Mouse (Mus musculus): ENCODE measurements around the gene Gpr27. TPM values are rescaled to one million over a fixed set of nuclear protein-coding genes. Genes with fewer than 3 reads are reported as not detected.

The Gpr27 gene
- total RNA-seq, 2 experiments from 2014 or later, result 60.3 to 61.9 TPM

DNA sequence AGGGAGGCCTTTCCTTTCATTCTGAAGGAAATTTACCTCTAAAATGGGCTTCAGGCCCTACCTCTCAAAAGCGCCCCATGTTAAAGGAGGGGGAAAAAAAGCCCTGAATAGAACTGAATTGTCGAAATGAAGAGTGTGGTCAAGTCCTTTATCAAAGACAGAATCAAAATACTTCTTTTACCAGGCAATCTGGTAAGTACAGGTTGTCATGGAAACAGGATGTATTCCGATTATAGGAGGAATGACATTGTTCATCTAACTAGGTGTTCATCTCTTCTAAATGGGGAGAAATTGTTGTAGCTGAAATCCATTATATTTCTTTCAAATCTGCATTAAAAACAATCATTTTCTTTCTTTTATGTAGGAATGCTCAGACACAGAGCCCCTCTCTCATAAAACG, 18.0 kb upstream of the Gpr27 start:
- DNase-seq (ENCODE audit: low spot score in 2 of 2), result no peak

DNA sequence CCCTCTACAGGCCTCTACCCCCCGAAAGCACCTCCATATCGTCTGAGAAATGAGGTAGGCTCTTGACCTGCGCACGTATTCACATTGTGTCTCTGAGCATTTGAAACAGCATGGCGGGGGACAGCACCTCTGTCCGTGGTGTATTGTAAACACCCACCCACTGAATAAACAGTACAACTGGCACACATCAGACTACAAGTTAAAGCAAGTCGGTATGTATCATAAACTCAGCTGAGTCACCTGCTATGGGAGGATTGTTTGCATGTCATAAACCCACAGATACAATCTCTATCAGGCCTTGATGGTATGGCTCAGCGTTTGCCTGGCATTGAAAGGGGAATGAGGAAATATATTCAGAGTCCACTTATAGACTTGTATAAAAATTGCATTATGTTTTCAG, 15.2 kb upstream of the Gpr27 start:
- no peak for DNase-seq (ENCODE audit: low spot score in 2 of 2)

DNA sequence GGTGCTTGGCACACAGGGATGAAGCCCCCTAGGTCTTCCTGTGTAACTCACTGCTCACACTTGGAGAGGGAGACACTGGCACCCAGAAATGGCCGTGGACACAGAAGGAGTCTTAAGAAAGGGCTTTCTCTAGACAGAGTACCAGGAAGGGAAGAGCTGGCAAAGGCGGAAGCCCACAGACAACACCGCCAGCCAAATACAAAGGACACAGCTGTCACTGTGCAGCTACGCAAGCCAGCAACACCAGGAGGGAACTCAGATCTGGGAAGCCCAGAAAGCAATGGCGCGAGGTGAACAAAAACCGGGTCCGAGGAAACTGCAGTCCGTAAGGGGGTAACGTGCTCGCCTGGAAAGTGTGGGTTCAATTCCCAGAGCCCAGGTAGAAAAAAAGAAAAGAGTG, 14.4 kb upstream of the Gpr27 start:
- peak in 1 of 2 experiments; percentile 46 for DNase-seq (ENCODE audit: low spot score in 2 of 2)

DNA sequence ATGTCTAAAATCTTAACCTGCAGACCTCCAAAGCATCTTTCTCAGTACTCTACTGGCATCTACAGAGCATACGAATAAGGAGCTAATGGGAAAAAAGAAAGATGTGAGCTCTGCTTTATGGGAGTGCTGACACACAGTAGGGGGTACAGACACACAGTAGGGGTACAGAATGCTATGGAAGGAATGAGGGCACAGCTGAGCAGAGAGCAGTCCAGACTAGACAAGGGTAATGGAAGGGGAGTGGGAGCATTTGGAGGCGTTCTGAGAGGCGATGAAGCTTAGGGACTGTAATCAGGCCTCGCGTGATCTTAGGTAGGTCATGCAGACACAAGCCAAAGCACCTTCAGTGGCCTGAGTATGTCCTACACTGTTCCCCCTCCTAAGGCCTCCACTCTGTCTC, 8.5 kb upstream of the Gpr27 start:
- no peak for DNase-seq (ENCODE audit: low spot score in 2 of 2)

DNA sequence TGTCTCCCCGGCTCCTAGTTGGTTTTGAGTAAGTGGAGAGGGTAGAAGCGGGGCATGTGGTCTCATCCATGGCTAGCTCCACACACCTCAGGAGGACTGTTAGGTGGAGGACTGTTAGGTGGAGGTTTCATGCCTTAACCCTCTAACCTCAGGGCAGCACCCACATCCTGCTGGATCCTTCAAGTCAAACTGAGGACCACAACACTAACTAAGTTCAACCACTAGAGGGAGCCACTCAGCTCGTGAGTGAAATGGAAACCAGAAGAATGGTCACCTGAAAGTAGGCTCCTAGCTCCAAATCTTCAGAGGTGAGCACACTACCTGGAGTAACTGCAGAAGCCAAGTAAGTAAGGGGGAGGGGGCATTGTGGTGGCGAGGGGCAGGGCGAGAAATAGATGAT, 7.6 kb upstream of the Gpr27 start:
- DNase-seq (ENCODE audit: low spot score in 2 of 2), result no peak

DNA sequence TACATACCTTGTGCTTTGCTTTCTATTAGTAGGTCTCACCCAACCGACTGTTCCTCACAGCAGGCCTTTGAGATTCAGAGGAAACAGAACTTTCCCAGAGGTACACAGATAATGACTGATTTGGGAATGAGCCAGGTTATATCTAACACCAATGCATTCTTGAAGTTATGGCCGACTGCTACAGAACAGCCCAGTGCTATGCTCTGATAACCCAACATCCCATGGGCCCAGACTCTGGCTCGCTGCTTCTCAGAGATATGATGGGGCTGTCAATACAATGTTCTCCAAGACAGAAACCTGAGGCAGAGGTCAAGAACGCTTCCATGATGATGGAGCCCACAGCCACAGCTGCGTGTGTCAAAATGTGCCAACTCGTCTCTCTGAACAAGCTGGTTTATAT, 4.0 kb upstream of the Gpr27 start:
- DNase-seq (ENCODE audit: low spot score in 2 of 2), result no peak

DNA sequence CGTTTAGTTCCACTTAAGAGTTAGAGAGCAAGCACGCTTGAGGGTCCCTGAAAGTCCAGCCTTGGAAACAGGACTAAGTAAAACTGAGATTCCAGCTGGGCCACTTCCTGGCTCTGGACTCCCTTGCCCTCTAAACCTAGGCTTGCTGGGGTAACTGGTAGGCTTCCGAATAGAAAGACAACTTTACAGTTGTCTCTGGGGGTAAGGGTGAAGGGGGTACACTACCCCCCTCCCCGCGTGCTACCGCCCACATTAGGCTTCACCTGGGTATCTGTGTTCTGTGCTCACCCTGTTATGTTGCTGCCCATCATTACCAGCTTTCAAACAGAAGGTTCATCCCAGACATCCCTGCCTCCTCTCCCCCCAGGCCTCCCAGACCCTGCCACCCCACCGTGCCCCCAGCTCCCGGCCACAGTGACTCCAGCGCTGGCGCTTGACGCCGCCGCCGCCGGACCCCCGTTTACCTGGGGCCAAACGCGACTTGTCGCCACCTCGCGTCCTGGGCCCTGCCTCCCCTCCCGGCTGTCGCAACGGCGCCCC, 743 bp upstream of the Gpr27 start:
- DNase-seq (ENCODE audit: low spot score in 2 of 2), result no peak

DNA sequence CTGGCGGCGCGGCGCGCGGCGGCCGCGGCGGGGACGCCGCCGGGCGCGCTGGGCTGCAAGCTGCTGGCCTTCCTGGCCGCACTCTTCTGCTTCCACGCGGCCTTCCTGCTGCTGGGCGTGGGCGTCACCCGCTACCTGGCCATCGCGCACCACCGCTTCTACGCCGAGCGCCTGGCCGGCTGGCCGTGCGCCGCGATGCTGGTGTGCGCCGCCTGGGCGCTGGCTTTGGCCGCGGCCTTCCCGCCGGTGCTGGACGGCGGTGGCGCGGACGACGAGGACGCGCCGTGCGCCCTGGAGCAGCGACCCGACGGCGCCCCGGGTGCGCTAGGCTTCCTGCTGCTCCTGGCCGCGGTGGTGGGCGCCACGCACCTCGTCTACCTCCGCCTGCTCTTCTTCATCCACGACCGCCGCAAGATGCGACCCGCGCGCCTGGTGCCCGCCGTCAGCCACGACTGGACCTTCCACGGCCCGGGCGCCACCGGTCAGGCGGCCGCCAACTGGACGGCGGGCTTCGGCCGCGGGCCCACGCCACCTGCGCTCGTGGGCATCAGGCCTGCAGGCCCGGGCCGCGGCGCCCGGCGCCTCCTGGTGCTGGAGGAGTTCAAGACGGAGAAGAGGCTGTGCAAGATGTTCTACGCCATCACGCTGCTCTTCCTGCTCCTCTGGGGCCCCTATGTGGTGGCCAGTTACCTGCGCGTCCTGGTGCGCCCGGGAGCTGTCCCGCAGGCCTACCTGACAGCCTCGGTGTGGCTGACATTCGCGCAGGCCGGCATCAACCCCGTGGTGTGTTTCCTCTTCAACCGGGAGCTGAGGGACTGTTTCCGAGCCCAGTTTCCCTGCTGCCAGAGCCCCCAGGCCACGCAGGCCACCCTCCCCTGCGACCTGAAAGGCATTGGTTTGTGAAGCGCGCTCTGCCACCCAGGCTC, 700 bp downstream of the Gpr27 start:
- DNase-seq (ENCODE audit: low spot score in 2 of 2), result peak; percentile 30 to 61

DNA sequence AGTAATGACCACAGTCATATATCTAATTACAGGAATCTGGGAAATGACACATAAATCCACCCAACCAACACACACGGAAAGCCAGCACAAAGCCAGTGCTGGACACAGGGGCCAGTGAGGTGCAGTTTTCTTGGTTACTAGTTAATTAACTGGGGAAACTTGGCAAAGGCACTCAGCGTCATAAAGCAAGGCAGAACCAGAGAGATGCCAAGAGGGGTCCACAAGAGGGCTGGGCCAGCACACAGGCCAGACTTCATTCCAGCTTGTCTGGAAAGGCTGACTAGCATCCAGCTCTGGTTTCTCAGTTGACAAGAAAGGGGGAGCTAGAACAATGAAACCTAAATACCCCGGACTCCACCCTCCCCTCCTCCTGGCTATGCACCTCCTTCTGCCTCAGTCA, 8.0 kb downstream of the Gpr27 start:
- no peak for DNase-seq (ENCODE audit: low spot score in 2 of 2)

DNA sequence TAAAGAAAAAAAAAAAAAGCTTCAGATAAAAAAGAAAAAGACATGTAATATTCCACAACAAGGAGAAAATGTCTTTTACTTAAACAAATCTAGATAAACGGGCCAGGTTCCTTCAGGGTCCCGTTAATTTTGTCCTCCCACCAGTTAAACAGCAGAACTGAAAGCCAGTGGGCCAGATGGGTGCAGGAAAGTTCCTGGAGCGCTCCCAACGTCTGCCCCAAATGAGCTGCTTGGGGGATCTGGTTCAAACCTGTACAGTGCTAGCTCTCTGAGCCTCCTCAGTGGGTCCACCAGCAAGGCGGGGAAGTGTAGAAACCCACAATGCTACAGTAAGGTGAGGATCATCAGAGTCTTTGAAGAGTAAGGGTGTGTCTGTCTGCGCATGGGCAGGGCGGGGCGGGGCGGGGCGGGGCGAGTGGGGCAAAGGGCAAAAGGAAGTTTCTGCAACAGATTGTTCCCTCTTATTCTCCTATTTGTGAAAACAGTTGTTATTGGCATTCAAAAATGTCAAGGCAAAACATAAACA, 19.2 kb downstream of the Gpr27 start:
- DNase-seq (ENCODE audit: low spot score in 2 of 2), result no peak

DNA sequence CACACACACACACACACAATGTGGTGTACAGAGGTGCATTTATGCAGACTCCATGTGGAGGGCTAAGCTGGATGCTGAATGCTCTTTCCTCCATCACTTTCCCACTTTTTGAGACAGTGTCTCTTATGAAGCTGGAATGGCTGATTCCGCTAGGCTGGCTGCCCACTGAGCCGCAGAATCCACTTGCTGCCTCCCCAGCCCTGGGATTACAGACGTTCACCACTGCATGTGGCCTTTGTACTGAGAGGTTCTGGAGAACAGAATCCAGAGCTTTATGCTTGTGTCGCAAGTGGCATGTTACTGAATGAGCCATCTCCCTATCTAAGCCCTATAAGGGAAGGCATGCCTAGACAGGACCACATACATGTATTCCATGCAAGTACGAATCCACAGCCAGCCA, 20.8 kb downstream of the Gpr27 start:
- no peak for DNase-seq (ENCODE audit: low spot score in 2 of 2)

DNA sequence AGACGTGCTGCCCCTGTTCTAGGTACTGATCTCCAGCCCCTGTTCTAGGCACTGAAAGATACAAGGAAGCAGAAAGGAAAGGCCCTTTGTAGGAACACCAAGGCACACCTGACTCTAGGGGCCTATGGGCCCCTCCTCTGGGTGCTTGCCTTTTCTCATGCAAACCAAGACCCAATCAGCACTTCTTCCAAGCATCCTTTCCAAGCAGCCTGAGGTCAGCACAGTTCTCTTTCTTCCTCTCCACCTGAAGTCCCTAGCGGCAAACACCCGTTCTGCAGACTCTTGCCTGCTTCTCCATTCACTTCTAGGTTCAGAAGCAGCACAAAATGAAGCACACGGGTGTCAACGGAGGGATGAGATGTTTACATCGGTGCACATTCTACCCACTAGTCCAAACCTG, 22.7 kb downstream of the Gpr27 start:
- DNase-seq (ENCODE audit: low spot score in 2 of 2), result no peak

DNA sequence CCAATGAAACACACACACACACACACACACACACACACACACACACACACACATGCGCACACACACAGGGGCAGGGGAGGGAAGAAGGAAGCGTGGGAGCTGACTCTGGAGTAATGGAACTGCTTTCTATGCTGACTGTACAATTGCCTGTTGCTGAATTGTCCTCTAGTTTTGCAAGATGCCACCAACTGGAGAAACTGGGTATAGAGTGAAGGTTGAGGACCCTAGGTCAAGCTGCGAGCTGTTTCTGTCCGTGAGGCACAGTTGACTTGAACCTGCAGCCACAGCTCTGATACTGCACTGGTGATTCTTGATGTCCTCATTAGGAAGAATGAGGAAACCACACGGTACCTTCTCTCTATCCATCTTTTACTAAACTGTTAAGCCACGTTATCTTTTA, 23.4 kb downstream of the Gpr27 start:
- DNase-seq (ENCODE audit: low spot score in 2 of 2), result no peak

DNA sequence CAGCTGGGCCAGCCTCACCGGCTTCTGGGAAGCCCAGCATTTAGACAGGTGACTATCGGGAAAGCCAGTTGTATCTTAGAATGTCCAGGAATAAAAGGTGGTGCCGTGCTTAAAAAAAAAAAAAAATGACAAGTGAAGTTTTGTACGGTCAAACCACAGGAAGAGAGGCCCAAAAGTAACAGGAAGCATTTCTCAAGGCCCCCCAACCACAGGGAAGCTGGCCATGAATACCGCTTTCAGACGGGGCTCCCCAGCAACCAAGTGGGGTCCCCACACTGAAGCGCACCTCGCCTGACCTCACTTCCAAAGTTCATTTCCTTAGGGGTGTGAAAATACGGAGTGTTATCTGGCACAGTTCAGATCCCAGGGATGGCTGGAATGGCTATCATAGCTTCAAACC, 28.6 kb downstream of the Gpr27 start:
- no peak for DNase-seq (ENCODE audit: low spot score in 2 of 2)

DNA sequence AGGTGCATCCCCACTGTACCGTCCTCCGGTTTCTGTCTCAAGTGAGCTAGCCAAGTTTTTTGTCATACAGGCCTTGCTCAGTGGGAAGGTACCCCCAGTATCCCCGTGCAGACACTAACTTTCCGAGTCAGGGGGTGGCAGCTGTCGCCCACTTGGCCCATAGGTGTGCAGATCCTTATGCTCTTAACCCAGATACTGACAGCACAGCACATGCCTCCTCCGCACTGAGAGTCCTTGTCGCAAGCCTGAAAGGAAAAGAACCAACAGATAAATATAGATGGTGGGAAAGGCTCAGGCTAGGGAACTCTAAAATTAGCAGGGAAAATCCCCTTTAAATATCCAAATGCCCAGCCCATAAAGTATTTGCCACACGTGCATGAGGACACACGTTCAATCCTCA, 29.9 kb downstream of the Gpr27 start:
- no peak for DNase-seq (ENCODE audit: low spot score in 2 of 2)

DNA sequence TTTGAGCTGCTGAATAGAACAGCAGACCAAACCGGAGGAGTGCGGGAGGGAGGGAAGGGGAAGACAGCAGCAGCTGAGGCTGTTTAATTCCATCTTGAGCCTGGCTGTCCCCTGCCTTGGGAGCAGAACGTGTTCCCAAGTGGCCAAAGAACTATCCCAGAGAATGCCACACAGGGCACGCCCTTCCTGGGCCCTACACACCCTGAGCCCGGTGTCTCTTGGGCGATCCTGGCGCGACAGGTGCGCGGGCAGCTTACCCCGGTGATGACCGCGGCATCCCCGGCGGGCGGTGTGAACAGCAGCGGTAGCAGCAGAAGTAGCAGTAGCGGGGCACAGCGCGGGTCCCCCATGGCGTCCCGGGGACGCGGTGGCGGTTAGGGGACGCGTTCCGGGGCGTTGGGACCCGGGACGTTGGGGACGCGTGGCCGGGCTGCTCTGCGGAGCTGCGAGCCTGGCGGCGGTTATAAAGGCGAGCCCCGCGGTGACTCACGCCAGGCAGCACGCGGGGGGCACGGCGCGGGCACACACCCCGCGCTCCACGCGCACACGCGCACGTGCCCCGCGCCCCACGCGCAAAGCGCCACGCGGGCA, 33.6 kb downstream of the Gpr27 start, which contains the start of gene Prok2:
Gene Prok2, minus strand, starts transcription at position 422 of the 591 bp plus-strand sequence.
- peak in 1 of 2 experiments; percentile 16 for DNase-seq (ENCODE audit: low spot score in 2 of 2)

DNA sequence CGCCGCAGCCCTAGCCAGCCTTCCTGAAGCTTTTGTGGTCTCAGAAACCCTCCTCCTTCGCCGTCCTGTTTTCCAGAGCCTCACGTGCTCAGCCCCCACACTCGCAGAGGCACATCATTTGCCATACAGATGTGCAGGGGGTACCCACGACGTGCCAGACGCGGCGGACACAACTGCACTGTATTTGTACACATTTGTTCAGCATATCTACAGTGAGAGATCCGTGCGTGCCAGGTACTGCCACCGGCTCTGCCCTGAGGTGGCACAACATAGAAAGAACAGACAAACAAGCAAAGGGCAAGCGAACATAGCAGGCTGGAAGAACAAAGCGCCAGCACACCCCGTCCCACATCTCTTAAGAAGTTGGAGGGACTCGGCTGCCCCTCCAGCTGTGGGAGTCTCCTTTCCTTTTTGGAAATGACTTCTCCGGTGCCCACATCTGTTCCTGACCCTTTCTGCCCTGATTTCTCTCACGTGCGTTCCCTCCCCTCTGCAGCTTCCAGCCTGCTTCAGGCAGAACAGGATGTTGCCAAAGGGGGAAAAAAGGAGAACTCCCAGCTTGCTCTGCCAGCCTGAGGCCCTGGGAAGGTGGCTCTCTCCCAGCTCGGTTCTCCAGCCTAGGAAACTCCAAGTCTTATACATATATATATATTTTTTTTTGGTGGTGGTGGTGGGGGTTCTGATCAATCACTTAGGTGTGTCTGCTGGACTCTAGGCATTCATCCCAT, 34.3 kb downstream of the Gpr27 start:
- no peak for DNase-seq (ENCODE audit: low spot score in 2 of 2)

DNA sequence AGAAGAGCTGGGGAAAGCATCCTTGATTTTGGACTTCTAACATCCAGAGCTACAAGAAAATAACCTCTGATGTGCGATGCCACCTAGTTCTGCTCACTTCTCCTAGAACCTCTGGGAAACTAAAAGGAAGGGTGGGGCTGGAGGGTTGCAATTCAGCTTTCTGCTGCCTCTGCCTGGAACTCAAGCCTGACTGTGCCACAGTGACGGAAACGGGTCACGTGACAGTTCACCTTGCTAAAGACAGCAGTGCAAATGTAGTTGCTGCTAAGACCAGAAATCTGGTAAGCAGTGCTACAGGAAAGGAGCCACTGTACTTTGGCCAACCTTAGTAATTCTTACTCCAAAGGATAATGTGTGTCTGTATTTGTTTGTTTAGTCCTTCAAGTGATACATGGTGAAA, 37.4 kb downstream of the Gpr27 start:
- no peak for DNase-seq (ENCODE audit: low spot score in 2 of 2)

DNA sequence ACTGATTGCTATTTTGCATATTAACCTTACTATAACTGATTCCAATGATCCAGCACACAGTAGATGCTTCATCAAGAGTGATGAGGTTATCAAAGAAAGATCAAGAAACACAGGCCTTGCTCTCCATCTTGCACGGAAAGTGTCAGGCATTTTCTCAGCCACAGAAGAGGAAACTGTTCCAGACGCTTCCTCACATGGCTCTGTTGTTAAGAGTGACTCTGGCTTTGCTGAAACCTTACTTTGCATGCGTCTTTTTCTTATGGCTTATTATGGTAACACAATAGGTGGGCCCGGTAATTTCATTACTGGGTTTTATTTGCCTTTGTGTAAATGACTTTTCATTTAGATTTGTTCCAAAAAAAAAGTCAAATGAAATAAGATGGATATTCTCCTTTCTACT, 39.4 kb downstream of the Gpr27 start:
- no peak for DNase-seq (ENCODE audit: low spot score in 2 of 2)

DNA sequence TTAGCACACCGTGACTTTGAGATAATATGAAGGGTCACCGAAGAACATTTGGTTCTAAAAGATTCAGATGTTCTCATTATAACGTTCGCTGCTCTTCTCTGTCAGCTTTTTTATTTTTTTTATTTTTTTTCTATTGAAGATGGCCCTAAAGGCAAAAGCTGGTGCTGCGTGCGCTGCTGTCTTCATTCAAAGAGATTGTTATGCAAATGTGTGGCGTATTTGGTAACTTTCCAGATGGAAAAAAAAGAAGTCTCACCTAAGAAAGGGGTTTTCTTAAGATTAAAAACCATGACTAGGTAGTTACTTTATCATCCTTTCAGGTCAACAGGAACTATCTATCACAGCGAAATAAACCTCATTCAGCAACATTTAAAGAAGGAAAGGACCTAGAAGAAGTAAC, 40.2 kb downstream of the Gpr27 start:
- no peak for DNase-seq (ENCODE audit: low spot score in 2 of 2)

DNA sequence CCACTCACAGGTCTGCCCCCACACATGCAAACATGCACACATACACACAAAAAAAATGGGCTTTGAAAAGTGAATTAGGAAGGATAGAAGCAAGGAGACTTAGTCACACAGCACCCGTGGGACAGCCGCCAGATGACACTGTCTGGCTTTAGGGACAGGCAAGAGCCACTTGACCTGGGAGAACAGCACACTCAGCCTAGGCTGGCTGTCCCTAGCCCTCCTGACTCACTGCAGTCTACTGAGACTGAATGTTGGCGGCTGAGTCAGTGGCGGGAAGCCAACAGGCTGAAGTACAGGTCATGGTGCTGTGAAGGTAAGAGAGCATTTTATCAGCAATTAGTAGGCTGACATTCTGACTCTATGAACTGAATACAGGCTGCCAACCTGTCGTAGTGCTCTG, 42.2 kb downstream of the Gpr27 start:
- no peak for DNase-seq (ENCODE audit: low spot score in 2 of 2)

DNA sequence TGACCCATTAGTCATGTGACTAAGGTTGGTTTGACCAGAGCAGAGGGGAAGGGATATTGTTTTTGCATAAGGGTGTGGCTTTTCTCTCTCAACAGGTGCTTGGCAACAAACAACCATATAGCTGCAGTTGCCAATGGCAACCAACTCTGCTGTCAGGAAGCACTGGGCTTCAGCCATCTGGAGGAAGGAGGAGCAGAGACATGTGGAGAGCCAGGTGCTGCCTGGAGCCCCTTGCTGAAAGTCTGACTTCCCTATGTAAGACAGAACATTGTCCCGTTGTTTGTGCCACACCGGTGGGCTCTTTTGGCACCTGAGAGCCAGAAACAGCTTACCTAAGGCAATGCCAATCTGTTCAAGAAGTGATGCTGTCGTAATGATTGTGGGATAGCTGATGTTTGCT, 50.4 kb downstream of the Gpr27 start:
- DNase-seq (ENCODE audit: low spot score in 2 of 2), result peak in 1 of 2 experiments; percentile 29
